Mouse (Mus musculus): Measurements from ENCODE around the gene Rbm44. TPM values are rescaled to one million over a fixed set of nuclear protein-coding genes. Genes with fewer than 3 reads are reported as not detected.
A peak's percentile ranks its signal among the peaks of the same experiment; 100 is the strongest.

Gene Rbm44
- total and polyA plus RNA-seq, 2 experiments, result 0.09 TPM; not detected in 1

GRCm38 (mm10) chr1:91211591-91212008 is 66.7 kb downstream of the Rbm44 start:
- WGBS, result 45% methylated on average over 7 of the region's 7 CpGs
- DNase-seq (ENCODE audit: extremely low read depth, low read depth, low spot score), result no peak
- H3K27me3 ChIP-seq (ENCODE audit: control insufficient read depth, insufficient read depth, low read length), result no peaks in the 10 kb centered on the region
- no peaks in the 10 kb centered on the region for H3K79me2 ChIP-seq (ENCODE audit: control insufficient read depth, insufficient read depth, low read length)
- no peak for TF ChIP-seq CTCF (IDR thresholded peaks at IDR 0.05; ENCODE audit: low read depth, low read length)
- no peak for TF ChIP-seq POLR2A (IDR thresholded peaks at IDR 0.05; ENCODE audit: extremely low read depth, insufficient read depth, low read length)
- no peaks in the 10 kb centered on the region for H3K4me1 ChIP-seq (ENCODE audit: control insufficient read depth, insufficient read depth, low read length)
- H3K4me3 ChIP-seq (ENCODE audit: insufficient read depth, low read depth, low read length), result no peak overlapping the region
- no peaks in the 10 kb centered on the region for H3K36me3 ChIP-seq (ENCODE audit: control insufficient read depth, insufficient read depth, low read length)
- H3K27ac ChIP-seq (replicated peaks; ENCODE audit: insufficient read depth, low read depth, low read length), result no peak overlapping the region
- H3K9ac ChIP-seq (ENCODE audit: low read depth, low read length), result no peak overlapping the region

GRCm38 (mm10) chr1:91215264-91215663 is 70.4 kb downstream of the Rbm44 start:
- Histone ChIP-seq H3K9ac (ENCODE audit: low read depth, low read length) (no peak overlapping the region), H3K27ac (replicated peaks; ENCODE audit: insufficient read depth, low read depth, low read length) (no peak overlapping the region), H3K79me2 (ENCODE audit: control insufficient read depth, insufficient read depth, low read length) (no peaks in the 10 kb centered on the region), H3K36me3 (ENCODE audit: control insufficient read depth, insufficient read depth, low read length) (no peaks in the 10 kb centered on the region), H3K27me3 (ENCODE audit: control insufficient read depth, insufficient read depth, low read length) (no peaks in the 10 kb centered on the region), H3K4me3 (ENCODE audit: insufficient read depth, low read depth, low read length) (no peak overlapping the region), H3K4me1 (ENCODE audit: control insufficient read depth, insufficient read depth, low read length) (no peaks in the 10 kb centered on the region)
- no peak for TF ChIP-seq CTCF (IDR thresholded peaks at IDR 0.05; ENCODE audit: low read depth, low read length)
- no peak for TF ChIP-seq POLR2A (IDR thresholded peaks at IDR 0.05; ENCODE audit: extremely low read depth, insufficient read depth, low read length)
- DNase-seq (ENCODE audit: extremely low read depth, low read depth, low spot score), result no peak
- WGBS, result 92% methylated on average over 1 of the region's 1 CpGs

- no peak for DNase-seq (ENCODE audit: extremely low read depth, low read depth, low spot score)
- Histone ChIP-seq H3K4me1 (ENCODE audit: control insufficient read depth, insufficient read depth, low read length) (no peaks in the 10 kb centered on the region), H3K27me3 (ENCODE audit: control insufficient read depth, insufficient read depth, low read length) (no peaks in the 10 kb centered on the region), H3K27ac (replicated peaks; ENCODE audit: insufficient read depth, low read depth, low read length) (no peak overlapping the region), H3K9ac (ENCODE audit: low read depth, low read length) (no peak overlapping the region), H3K4me3 (ENCODE audit: insufficient read depth, low read depth, low read length) (no peak overlapping the region), H3K36me3 (ENCODE audit: control insufficient read depth, insufficient read depth, low read length) (no peaks in the 10 kb centered on the region), H3K79me2 (ENCODE audit: control insufficient read depth, insufficient read depth, low read length) (no peaks in the 10 kb centered on the region)
- TF ChIP-seq POLR2A (IDR thresholded peaks at IDR 0.05; ENCODE audit: extremely low read depth, insufficient read depth, low read length), result no peak
- no peak for TF ChIP-seq CTCF (IDR thresholded peaks at IDR 0.05; ENCODE audit: low read depth, low read length)
- 6% methylated on average over 1 of the region's 1 CpGs for WGBS
These were observed 71.1 kb downstream of the Rbm44 start for GRCm38 (mm10) chr1:91215981-91216380.

- peak; percentile 21 for DNase-seq (ENCODE audit: extremely low read depth, low read depth, low spot score)
- Histone ChIP-seq H3K9ac (ENCODE audit: low read depth, low read length) (no peak overlapping the region), H3K27me3 (ENCODE audit: control insufficient read depth, insufficient read depth, low read length) (no peaks in the 10 kb centered on the region), H3K27ac (replicated peaks; ENCODE audit: insufficient read depth, low read depth, low read length) (peak overlapping the region; percentile 36; the same call in 1 of the 2 replicates), H3K79me2 (ENCODE audit: control insufficient read depth, insufficient read depth, low read length) (no peaks in the 10 kb centered on the region), H3K4me1 (ENCODE audit: control insufficient read depth, insufficient read depth, low read length) (no peaks in the 10 kb centered on the region), H3K4me3 (ENCODE audit: insufficient read depth, low read depth, low read length) (no peak overlapping the region), H3K36me3 (ENCODE audit: control insufficient read depth, insufficient read depth, low read length) (no peaks in the 10 kb centered on the region)
- TF ChIP-seq POLR2A (IDR thresholded peaks at IDR 0.05; ENCODE audit: extremely low read depth, insufficient read depth, low read length), result no peak
- TF ChIP-seq CTCF (IDR thresholded peaks at IDR 0.05; ENCODE audit: low read depth, low read length), result no peak
- WGBS, result 64% methylated on average over 10 of the region's 10 CpGs
These were observed 71.8 kb downstream of the Rbm44 start for GRCm38 (mm10) chr1:91216504-91217267.

GRCm38 (mm10) chr1:91219641-91220321 is 74.9 kb downstream of the Rbm44 start:
- 88% methylated on average over 7 of the region's 7 CpGs for WGBS
- no peak overlapping the region for H3K9ac ChIP-seq (ENCODE audit: low read depth, low read length)
- H3K79me2 ChIP-seq (ENCODE audit: control insufficient read depth, insufficient read depth, low read length), result no peaks in the 10 kb centered on the region
- H3K36me3 ChIP-seq (ENCODE audit: control insufficient read depth, insufficient read depth, low read length), result no peaks in the 10 kb centered on the region
- no peaks in the 10 kb centered on the region for H3K27me3 ChIP-seq (ENCODE audit: control insufficient read depth, insufficient read depth, low read length)
- DNase-seq (ENCODE audit: extremely low read depth, low read depth, low spot score), result no peak
- no peak overlapping the region for H3K27ac ChIP-seq (replicated peaks; ENCODE audit: insufficient read depth, low read depth, low read length)
- H3K4me1 ChIP-seq (ENCODE audit: control insufficient read depth, insufficient read depth, low read length), result no peaks in the 10 kb centered on the region
- no peak for TF ChIP-seq POLR2A (IDR thresholded peaks at IDR 0.05; ENCODE audit: extremely low read depth, insufficient read depth, low read length)
- TF ChIP-seq CTCF (IDR thresholded peaks at IDR 0.05; ENCODE audit: low read depth, low read length), result no peak
- no peak overlapping the region for H3K4me3 ChIP-seq (ENCODE audit: insufficient read depth, low read depth, low read length)

GRCm38 (mm10) chr1:91220322-91220672 is 75.4 kb downstream of the Rbm44 start:
- Histone ChIP-seq H3K79me2 (ENCODE audit: control insufficient read depth, insufficient read depth, low read length) (no peaks in the 10 kb centered on the region), H3K27ac (replicated peaks; ENCODE audit: insufficient read depth, low read depth, low read length) (no peak overlapping the region), H3K4me1 (ENCODE audit: control insufficient read depth, insufficient read depth, low read length) (no peaks in the 10 kb centered on the region), H3K4me3 (ENCODE audit: insufficient read depth, low read depth, low read length) (no peak overlapping the region), H3K9ac (ENCODE audit: low read depth, low read length) (no peak overlapping the region), H3K27me3 (ENCODE audit: control insufficient read depth, insufficient read depth, low read length) (no peaks in the 10 kb centered on the region), H3K36me3 (ENCODE audit: control insufficient read depth, insufficient read depth, low read length) (no peaks in the 10 kb centered on the region)
- TF ChIP-seq POLR2A (IDR thresholded peaks at IDR 0.05; ENCODE audit: extremely low read depth, insufficient read depth, low read length) (no peak), CTCF (IDR thresholded peaks at IDR 0.05; ENCODE audit: low read depth, low read length) (no peak)
- WGBS, result 68% methylated on average over 3 of the region's 3 CpGs
- DNase-seq (ENCODE audit: extremely low read depth, low read depth, low spot score), result no peak

Other genes starting within 250 kb of the Rbm44 start
- 0.37 and 0.74 TPM in 2 replicates for gene Mlph, start 230.0 kb upstream of the Rbm44 start, total RNA-seq (2014; rRNA removed)
- 0.20 and 0.27 TPM in 2 replicates for gene Mlph, start 230.0 kb upstream of the Rbm44 start, polyA plus RNA-seq (2012; rRNA removed)
- not detected in 2 replicates for gene Prlh, start 192.0 kb upstream of the Rbm44 start, total RNA-seq (2014; rRNA removed)
- not detected in 2 replicates for gene Prlh, start 192.0 kb upstream of the Rbm44 start, polyA plus RNA-seq (2012; rRNA removed)
- 20.7 and 27.0 TPM in 2 replicates for gene Rab17, start 175.4 kb upstream of the Rbm44 start, total RNA-seq (2014; rRNA removed)
- 14.7 and 18.8 TPM in 2 replicates for gene Rab17, start 175.4 kb upstream of the Rbm44 start, polyA plus RNA-seq (2012; rRNA removed)
- gene Lrrfip1, start 146.4 kb upstream of the Rbm44 start, total RNA-seq (2014; rRNA removed), result 20.1 and 22.4 TPM in 2 replicates
- 3.4 and 4.8 TPM in 2 replicates for gene Lrrfip1, start 146.4 kb upstream of the Rbm44 start, polyA plus RNA-seq (2012; rRNA removed)
- 3.6 and 4.6 TPM in 2 replicates for gene Ramp1, start 34.7 kb downstream of the Rbm44 start, total RNA-seq (2014; rRNA removed)
- 6.3 and 6.6 TPM in 2 replicates for gene Ramp1, start 34.7 kb downstream of the Rbm44 start, polyA plus RNA-seq (2012; rRNA removed)
- 17.7 and 23.0 TPM in 2 replicates for gene Ube2f, start 105.2 kb downstream of the Rbm44 start, total RNA-seq (2014; rRNA removed)
- gene Ube2f, start 105.2 kb downstream of the Rbm44 start, polyA plus RNA-seq (2012; rRNA removed), result 23.4 and 32.9 TPM in 2 replicates
- gene Scly, start 153.2 kb downstream of the Rbm44 start, total RNA-seq (2014; rRNA removed), result 50.4 and 52.2 TPM in 2 replicates
- gene Scly, start 153.2 kb downstream of the Rbm44 start, polyA plus RNA-seq (2012; rRNA removed), result 106 and 110 TPM in 2 replicates
- gene Espnl, start 177.0 kb downstream of the Rbm44 start, total RNA-seq (2014; rRNA removed), result 0.20 TPM in 1 of 2 replicates, not detected in the other
- 0.01 and 0.09 TPM in 2 replicates for gene Espnl, start 177.0 kb downstream of the Rbm44 start, polyA plus RNA-seq (2012; rRNA removed)
- not detected in 2 replicates for gene Klhl30, start 205.9 kb downstream of the Rbm44 start, total RNA-seq (2014; rRNA removed)
- 0.02 TPM in 1 of 2 replicates, not detected in the other for gene Klhl30, start 205.9 kb downstream of the Rbm44 start, polyA plus RNA-seq (2012; rRNA removed)
- gene Erfe, start 221.3 kb downstream of the Rbm44 start, total RNA-seq (2014; rRNA removed), result not detected in 2 replicates
- not detected in 2 replicates for gene Erfe, start 221.3 kb downstream of the Rbm44 start, polyA plus RNA-seq (2012; rRNA removed)

Measured in liver, adult 2 months (tissue).